Mouse (Mus musculus) hindbrain, postnatal 0 days (tissue): ENCODE measurements around the gene Klb. TPM values are rescaled to one million over a fixed set of nuclear protein-coding genes. Genes with fewer than 3 reads are reported as not detected.
"Not testable (repeated sequence)": the region's sequence is repeated elsewhere in the genome, so short reads cannot be mapped to it uniquely, and the experiment has no call there.

ENCODE experiments used
- ATAC-seq: fragments of 200-750 bp; cut with Nextera tagmentation; 2 replicates; pipeline ENCODE4 v1.8.0; 2017; ENCODE audit warnings: mild to moderate bottlenecking, moderate TSS enrichment, moderate library complexity
- DNase-seq: peaks from one replicate; pipeline ENCODE4 v3.0.0-alpha.2; 2015; ENCODE audit warnings: low spot score
- H3K27ac ChIP-seq: fragments of 300-500 bp; sonication (generic); 2 replicates; pipeline ENCODE4 v1.5.1; 2014; ENCODE audit warnings: mild to moderate bottlenecking
- H3K27me3 ChIP-seq: fragments of 300-500 bp; sonication (generic); 2 replicates; pipeline ENCODE4 v1.6.1; 2014; ENCODE audit warnings: low read length, mixed read lengths; ENCODE audit not compliant: insufficient read depth
- H3K36me3 ChIP-seq: fragments of 300-500 bp; sonication (generic); 2 replicates; pipeline ENCODE4 v1.6.1; 2014; ENCODE audit warnings: low read length, mixed read lengths; ENCODE audit not compliant: insufficient read depth
- H3K4me1 ChIP-seq: fragments of 300-500 bp; sonication (generic); 2 replicates; pipeline ENCODE4 v1.6.1; 2014; ENCODE audit warnings: antibody characterized with exemption, low read length, mixed read lengths; ENCODE audit not compliant: insufficient read depth
- H3K4me2 ChIP-seq: fragments of 300-500 bp; sonication (generic); 2 replicates; pipeline ENCODE4 v1.6.1; 2014; ENCODE audit warnings: low read depth, mild to moderate bottlenecking, low read length, moderate library complexity, mixed read lengths
- H3K4me3 ChIP-seq: fragments of 300-500 bp; sonication (generic); 2 replicates; pipeline ENCODE4 v1.5.1; 2014; ENCODE audit warnings: low read length
- H3K9ac ChIP-seq: fragments of 300-500 bp; sonication (generic); replicated peaks from 2 replicates; pipeline ENCODE4 v1.6.1; 2014; ENCODE audit warnings: mild to moderate bottlenecking, low read length, moderate library complexity, mixed read lengths
- H3K9me3 ChIP-seq: fragments of 300-500 bp; sonication (generic); 2 replicates; pipeline ENCODE4 v1.6.1; 2016; ENCODE audit warnings: low read length, mixed read lengths
- CTCF ChIP-seq: IDR thresholded peaks from 2 replicates; pipeline ENCODE4 v1.5.1; 2016; ENCODE audit warnings: antibody characterized with exemption, control low read depth, low read depth
- WGBS: fragments of 180-500 bp; shearing (Covaris S2); extraction: QIAGEN DNeasy Blood & Tissue Kit; methylation state at CpG from one replicate; pipeline ENCODE4 v1.1.7; 2014; 5-methylcytosine and 5-hydroxymethylcytosine counted together
- polyA plus RNA-seq: library from polyadenylated mRNA; unstranded; fragments of >200 nt; fragmentation: Nextera tagmentation; extraction: Ambion mirVana; gene quantifications from 2 replicates; pipeline ENCODE4 v1.2.1, GENCODE M21; 2015
- total RNA-seq: library from RNA; depleted of rRNA; stranded (reverse); fragments of >200 nt; gene quantifications from 2 replicates; pipeline ENCODE4 v1.2.3, GENCODE M21; 2014; rRNA removed

Gene Klb
- total RNA-seq = 0.14 TPM in 1 of 2 replicates, not detected in the other
- 0.09 and 0.13 TPM in 2 replicates for polyA plus RNA-seq

DNA sequence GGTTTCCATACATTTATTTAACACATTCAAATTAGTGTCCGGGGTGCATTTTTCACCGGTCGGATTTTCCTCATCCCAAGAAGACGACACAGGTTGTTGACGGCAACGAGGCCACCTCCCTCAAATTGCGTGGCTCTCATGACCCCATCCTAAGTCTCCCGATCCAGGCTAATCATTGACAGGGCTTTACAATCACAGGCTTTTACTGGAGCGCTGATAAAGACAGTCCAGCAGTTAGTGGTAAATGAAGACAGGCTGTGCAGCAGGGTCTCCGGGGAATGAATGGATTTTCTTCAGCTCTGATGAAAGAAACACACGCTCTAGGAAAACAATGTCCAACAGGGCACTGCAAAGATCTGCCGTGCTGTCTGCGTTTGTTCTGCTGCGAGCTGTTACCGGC is at the start of gene Klb:
TSS of gene Klb (plus strand) at position 147 of the 400 bp plus-strand sequence.
- ATAC-seq = no peak
- WGBS = 36% methylated on average over 15 of the region's 15 CpGs
- Histone ChIP-seq H3K27me3 (no peaks in the 10 kb centered on the region), H3K4me1 (no peaks in the 10 kb centered on the region), H3K9ac (no peak within 1 kb of the TSS), H3K36me3 (no peaks in the 10 kb centered on the region), H3K9me3 (no peaks in the 10 kb centered on the region), H3K4me2 (peak within 1 kb of the TSS; percentile 53), H3K4me3 (peak within 1 kb of the TSS; percentile 13; the same call in 1 of the 2 replicates), H3K27ac (no peak within 1 kb of the TSS)
- DNase-seq = peak; percentile 5
- no peak for TF ChIP-seq CTCF

DNA sequence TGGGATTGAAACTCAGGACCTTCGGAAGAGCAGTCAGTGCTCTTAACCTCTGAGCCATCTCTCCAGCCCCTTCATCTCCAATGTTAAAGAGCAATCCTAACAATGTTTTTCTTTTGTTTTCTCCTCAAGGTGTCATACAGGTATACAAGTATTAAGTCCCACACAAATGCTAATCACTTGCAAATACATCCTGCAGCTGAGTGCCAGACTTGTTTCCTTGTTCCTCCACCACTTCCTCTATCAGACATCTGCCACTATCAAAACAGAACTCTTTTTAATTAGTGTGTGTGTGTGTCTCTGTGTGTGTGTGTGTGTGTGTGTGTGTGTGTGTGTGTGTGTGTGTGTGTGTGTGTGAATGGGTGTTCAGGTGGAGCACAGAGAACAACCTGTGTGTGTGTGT is 48.5 kb upstream of the Klb start:
- 100% methylated on average over 1 of the region's 1 CpGs for WGBS
- not testable (repeated sequence) for H3K4me2 ChIP-seq, H3K4me1 ChIP-seq, H3K9me3 ChIP-seq, H3K36me3 ChIP-seq, H3K27me3 ChIP-seq, H3K9ac ChIP-seq, H3K4me3 ChIP-seq, DNase-seq, H3K27ac ChIP-seq, ATAC-seq

DNA sequence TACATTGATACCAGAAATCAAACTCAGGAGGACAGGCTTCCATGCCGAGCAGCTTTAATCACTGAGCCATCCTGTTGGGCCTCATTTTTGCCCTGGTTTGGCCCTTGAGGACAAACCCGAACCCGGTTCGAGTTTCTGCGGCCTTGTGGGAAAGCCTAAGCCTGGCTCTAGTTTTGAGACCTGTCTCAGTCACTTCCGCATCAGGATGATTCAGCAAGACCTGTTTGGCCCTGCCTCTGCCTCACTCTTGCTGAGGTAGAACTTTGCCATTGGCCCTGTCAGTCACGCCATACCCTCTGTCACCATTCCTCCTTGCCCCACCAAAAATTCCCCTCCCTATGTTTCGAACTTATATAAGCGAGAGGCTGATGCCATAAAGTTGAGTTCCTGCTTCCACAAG is 48.0 kb upstream of the Klb start:
- H3K9me3 ChIP-seq = no peaks in the 10 kb centered on the region
- H3K9ac ChIP-seq = no peak overlapping the region
- H3K4me2 ChIP-seq = no peak overlapping the region
- no peak overlapping the region for H3K27ac ChIP-seq
- no peak for DNase-seq
- H3K36me3 ChIP-seq = peaks cover 6% of the 10 kb centered on the region; the same call in 1 of the 2 replicates
- no peak for ATAC-seq
- H3K27me3 ChIP-seq = no peaks in the 10 kb centered on the region
- 96% methylated on average over 9 of the region's 9 CpGs for WGBS
- H3K4me3 ChIP-seq = no peak overlapping the region
- no peak for TF ChIP-seq CTCF
- no peaks in the 10 kb centered on the region for H3K4me1 ChIP-seq

DNA sequence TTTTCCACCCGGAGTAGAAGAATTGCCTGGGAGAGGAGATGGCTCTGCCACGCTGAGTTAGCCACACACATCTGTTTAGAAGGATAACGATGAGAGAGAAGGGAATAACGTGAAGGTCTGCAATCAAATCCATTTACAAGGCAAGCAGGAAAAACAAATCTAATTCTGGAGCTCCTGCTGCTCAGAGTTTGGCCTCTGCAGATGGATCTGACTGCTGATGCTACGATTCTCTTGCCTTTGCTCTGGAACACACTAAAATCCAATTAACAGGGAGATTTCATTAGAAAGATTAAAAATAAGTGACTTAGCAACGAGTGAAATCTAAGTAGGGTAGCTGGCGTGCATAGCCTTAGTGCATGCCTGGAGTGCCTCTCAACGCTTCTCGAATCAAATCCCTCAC is 42.6 kb upstream of the Klb start:
- Histone ChIP-seq H3K27ac (no peak overlapping the region), H3K4me1 (no peaks in the 10 kb centered on the region), H3K36me3 (no peaks in the 10 kb centered on the region; the same call in 1 of the 2 replicates), H3K27me3 (no peaks in the 10 kb centered on the region), H3K4me2 (no peak overlapping the region), H3K9me3 (no peaks in the 10 kb centered on the region), H3K4me3 (no peak overlapping the region), H3K9ac (no peak overlapping the region)
- peak; percentile 10 for DNase-seq
- TF ChIP-seq CTCF = no peak
- ATAC-seq = no peak
- WGBS = 71% methylated on average over 9 of the region's 9 CpGs

GRCm38 (mm10) chr5:65308208-65308607 is 39.9 kb upstream of the Klb start:
- WGBS = 96% methylated on average over 7 of the region's 7 CpGs
- H3K4me3 ChIP-seq = no peak overlapping the region
- H3K27me3 ChIP-seq = no peaks in the 10 kb centered on the region
- H3K27ac ChIP-seq = no peak overlapping the region
- no peaks in the 10 kb centered on the region for H3K9me3 ChIP-seq
- H3K36me3 ChIP-seq = no peaks in the 10 kb centered on the region; the same call in 1 of the 2 replicates
- no peak for ATAC-seq
- no peak overlapping the region for H3K4me2 ChIP-seq
- no peak for TF ChIP-seq CTCF
- no peaks in the 10 kb centered on the region for H3K4me1 ChIP-seq
- DNase-seq = no peak
- H3K9ac ChIP-seq = no peak overlapping the region

- ATAC-seq = no peak
- H3K27ac ChIP-seq = no peak overlapping the region
- no peak for DNase-seq
- H3K4me1 ChIP-seq = no peaks in the 10 kb centered on the region
- no peaks in the 10 kb centered on the region; the same call in 1 of the 2 replicates for H3K36me3 ChIP-seq
- TF ChIP-seq CTCF = no peak
- H3K27me3 ChIP-seq = no peaks in the 10 kb centered on the region
- no peaks in the 10 kb centered on the region for H3K9me3 ChIP-seq
- H3K4me2 ChIP-seq = no peak overlapping the region
- no peak overlapping the region for H3K9ac ChIP-seq
- WGBS = 91% methylated on average over 3 of the region's 3 CpGs
- H3K4me3 ChIP-seq = no peak overlapping the region
Measured at GRCm38 (mm10) chr5:65308866-65309265, 39.2 kb upstream of the Klb start.

- WGBS = 88% methylated on average over 9 of the region's 9 CpGs
- Histone ChIP-seq H3K4me1 (no peaks in the 10 kb centered on the region), H3K36me3 (peaks cover 10% of the 10 kb centered on the region; the same call in 1 of the 2 replicates), H3K4me3 (no peak overlapping the region), H3K9ac (no peak overlapping the region), H3K4me2 (no peak overlapping the region), H3K27ac (no peak overlapping the region), H3K9me3 (no peaks in the 10 kb centered on the region), H3K27me3 (no peaks in the 10 kb centered on the region)
- no peak for TF ChIP-seq CTCF
- DNase-seq = no peak
- no peak for ATAC-seq
Measured at GRCm38 (mm10) chr5:65319176-65319575, 28.9 kb upstream of the Klb start.
